Mouse (Mus musculus): ENCODE data around the gene Myo10. TPM values are rescaled to one million over a fixed set of nuclear protein-coding genes. Genes with fewer than 3 reads are reported as not detected.

Gene Myo10
- polyA plus RNA-seq, 1 experiment from 2014 or later: 48.4 TPM

GRCm38 (mm10) chr15:25763106-25763505, 140.8 kb downstream of the Myo10 start:
- Histone ChIP-seq H3K36me3 (ENCODE audit: control insufficient read depth, insufficient read depth, low read length) (no peaks in the 10 kb centered on the region; the same call in 1 of the 2 replicates), H3K4me2 (ENCODE audit: low read depth, severe bottlenecking) (no peak overlapping the region), H3K27ac (replicated peaks; ENCODE audit: low read depth, low read length) (no peak overlapping the region), H3K27me3 (ENCODE audit: control insufficient read depth, insufficient read depth, low read length) (no peaks in the 10 kb centered on the region), H3K4me3 (ENCODE audit: low read depth, low read length) (no peak overlapping the region), H3K9me3 (ENCODE audit: control insufficient read depth, low read length) (no peaks in the 10 kb centered on the region), H3K9ac (ENCODE audit: low read length) (no peak overlapping the region), H3K4me1 (ENCODE audit: control insufficient read depth, insufficient read depth, low read length) (peaks cover under 1% of the 10 kb centered on the region; the same call in 1 of the 2 replicates)
- 73% methylated on average over 7 of the region's 7 CpGs for WGBS
- ATAC-seq (ENCODE audit: insufficient number of reproducible peaks, low FRiP score, low TSS enrichment, low read depth) (no peak), DNase-seq (ENCODE audit: low spot score) (no peak)

- ATAC-seq (ENCODE audit: insufficient number of reproducible peaks, low FRiP score, low TSS enrichment, low read depth) (no peak), DNase-seq (ENCODE audit: low spot score) (no peak)
- Histone ChIP-seq H3K9ac (ENCODE audit: low read length) (no peak overlapping the region), H3K4me3 (ENCODE audit: low read depth, low read length) (no peak overlapping the region), H3K4me2 (ENCODE audit: low read depth, severe bottlenecking) (no peak overlapping the region), H3K36me3 (ENCODE audit: control insufficient read depth, insufficient read depth, low read length) (no peaks in the 10 kb centered on the region), H3K4me1 (ENCODE audit: control insufficient read depth, insufficient read depth, low read length) (no peaks in the 10 kb centered on the region), H3K9me3 (ENCODE audit: control insufficient read depth, low read length) (no peaks in the 10 kb centered on the region), H3K27me3 (ENCODE audit: control insufficient read depth, insufficient read depth, low read length) (no peaks in the 10 kb centered on the region), H3K27ac (replicated peaks; ENCODE audit: low read depth, low read length) (no peak overlapping the region)
- 82% methylated on average over 13 of the region's 13 CpGs for WGBS
Measured at GRCm38 (mm10) chr15:25764653-25765352, 142.5 kb downstream of the Myo10 start.

GRCm38 (mm10) chr15:25767777-25768176, 145.5 kb downstream of the Myo10 start:
- H3K4me2 ChIP-seq (ENCODE audit: low read depth, severe bottlenecking): no peak overlapping the region
- ATAC-seq (ENCODE audit: insufficient number of reproducible peaks, low FRiP score, low TSS enrichment, low read depth) (no peak), DNase-seq (ENCODE audit: low spot score) (no peak)
- H3K27me3 ChIP-seq (ENCODE audit: control insufficient read depth, insufficient read depth, low read length): no peaks in the 10 kb centered on the region
- WGBS: 70% methylated on average over 6 of the region's 6 CpGs
- no peak overlapping the region for H3K4me3 ChIP-seq (ENCODE audit: low read depth, low read length)
- H3K4me1 ChIP-seq (ENCODE audit: control insufficient read depth, insufficient read depth, low read length): no peaks in the 10 kb centered on the region
- no peaks in the 10 kb centered on the region for H3K9me3 ChIP-seq (ENCODE audit: control insufficient read depth, low read length)
- peak overlapping the region; percentile 16; the same call in 1 of the 2 replicates for H3K27ac ChIP-seq (replicated peaks; ENCODE audit: low read depth, low read length)
- no peaks in the 10 kb centered on the region for H3K36me3 ChIP-seq (ENCODE audit: control insufficient read depth, insufficient read depth, low read length)
- H3K9ac ChIP-seq (ENCODE audit: low read length): no peak overlapping the region

- H3K9ac ChIP-seq (ENCODE audit: low read length): no peak overlapping the region
- no peak overlapping the region for H3K4me2 ChIP-seq (ENCODE audit: low read depth, severe bottlenecking)
- H3K9me3 ChIP-seq (ENCODE audit: control insufficient read depth, low read length): no peaks in the 10 kb centered on the region
- ATAC-seq (ENCODE audit: insufficient number of reproducible peaks, low FRiP score, low TSS enrichment, low read depth) (no peak), DNase-seq (ENCODE audit: low spot score) (no peak)
- H3K27ac ChIP-seq (replicated peaks; ENCODE audit: low read depth, low read length): no peak overlapping the region
- WGBS: 71% methylated on average over 9 of the region's 9 CpGs
- no peak overlapping the region for H3K4me3 ChIP-seq (ENCODE audit: low read depth, low read length)
- no peaks in the 10 kb centered on the region for H3K36me3 ChIP-seq (ENCODE audit: control insufficient read depth, insufficient read depth, low read length)
- H3K27me3 ChIP-seq (ENCODE audit: control insufficient read depth, insufficient read depth, low read length): no peaks in the 10 kb centered on the region
- peaks cover 3% of the 10 kb centered on the region; the same call in 1 of the 2 replicates for H3K4me1 ChIP-seq (ENCODE audit: control insufficient read depth, insufficient read depth, low read length)
Measured at GRCm38 (mm10) chr15:25769524-25770255, 147.4 kb downstream of the Myo10 start.

- no peak for DNase-seq (ENCODE audit: low spot score)
- Histone ChIP-seq H3K27me3 (ENCODE audit: control insufficient read depth, insufficient read depth, low read length) (no peaks in the 10 kb centered on the region), H3K36me3 (ENCODE audit: control insufficient read depth, insufficient read depth, low read length) (no peaks in the 10 kb centered on the region), H3K4me3 (ENCODE audit: low read depth, low read length) (no peak overlapping the region), H3K27ac (replicated peaks; ENCODE audit: low read depth, low read length) (no peak overlapping the region), H3K4me2 (ENCODE audit: low read depth, severe bottlenecking) (no peak overlapping the region), H3K4me1 (ENCODE audit: control insufficient read depth, insufficient read depth, low read length) (peaks cover 23% of the 10 kb centered on the region), H3K9me3 (ENCODE audit: control insufficient read depth, low read length) (no peaks in the 10 kb centered on the region), H3K9ac (ENCODE audit: low read length) (no peak overlapping the region)
- 90% methylated on average over 10 of the region's 10 CpGs for WGBS
- ATAC-seq (ENCODE audit: insufficient number of reproducible peaks, low FRiP score, low TSS enrichment, low read depth): no peak
Measured at GRCm38 (mm10) chr15:25771782-25772181, 149.5 kb downstream of the Myo10 start.

- H3K27ac ChIP-seq (replicated peaks; ENCODE audit: low read depth, low read length): peak overlapping the region; percentile 95
- 5% methylated on average over 21 of the region's 21 CpGs for WGBS
- 0 out of 2 replicates have a peak overlapping the region, but pooled peaks have one; percentile 3 for H3K9ac ChIP-seq (ENCODE audit: low read length)
- peaks cover 25% of the 10 kb centered on the region for H3K4me1 ChIP-seq (ENCODE audit: control insufficient read depth, insufficient read depth, low read length)
- no peaks in the 10 kb centered on the region for H3K9me3 ChIP-seq (ENCODE audit: control insufficient read depth, low read length)
- peak overlapping the region; percentile 62 for H3K4me2 ChIP-seq (ENCODE audit: low read depth, severe bottlenecking)
- peaks cover 3% of the 10 kb centered on the region; the same call in 1 of the 2 replicates for H3K36me3 ChIP-seq (ENCODE audit: control insufficient read depth, insufficient read depth, low read length)
- ATAC-seq (ENCODE audit: insufficient number of reproducible peaks, low FRiP score, low TSS enrichment, low read depth): peak; percentile 92
- no peaks in the 10 kb centered on the region for H3K27me3 ChIP-seq (ENCODE audit: control insufficient read depth, insufficient read depth, low read length)
- peak overlapping the region; percentile 28 for H3K4me3 ChIP-seq (ENCODE audit: low read depth, low read length)
- DNase-seq (ENCODE audit: low spot score): peak; percentile 88
Measured at GRCm38 (mm10) chr15:25773711-25774513, 151.6 kb downstream of the Myo10 start.

- Histone ChIP-seq H3K9me3 (ENCODE audit: control insufficient read depth, low read length) (no peaks in the 10 kb centered on the region), H3K27me3 (ENCODE audit: control insufficient read depth, insufficient read depth, low read length) (no peaks in the 10 kb centered on the region), H3K27ac (replicated peaks; ENCODE audit: low read depth, low read length) (no peak overlapping the region), H3K9ac (ENCODE audit: low read length) (no peak overlapping the region), H3K36me3 (ENCODE audit: control insufficient read depth, insufficient read depth, low read length) (peaks cover 17% of the 10 kb centered on the region; the same call in 1 of the 2 replicates), H3K4me3 (ENCODE audit: low read depth, low read length) (no peak overlapping the region), H3K4me1 (ENCODE audit: control insufficient read depth, insufficient read depth, low read length) (peaks cover 22% of the 10 kb centered on the region), H3K4me2 (ENCODE audit: low read depth, severe bottlenecking) (no peak overlapping the region)
- ATAC-seq (ENCODE audit: insufficient number of reproducible peaks, low FRiP score, low TSS enrichment, low read depth) (no peak), DNase-seq (ENCODE audit: low spot score) (no peak)
- WGBS: 88% methylated on average over 8 of the region's 8 CpGs
Measured at GRCm38 (mm10) chr15:25778937-25779336, 156.6 kb downstream of the Myo10 start.

GRCm38 (mm10) chr15:25779522-25780191, 157.3 kb downstream of the Myo10 start:
- H3K9me3 ChIP-seq (ENCODE audit: control insufficient read depth, low read length): no peaks in the 10 kb centered on the region
- H3K27ac ChIP-seq (replicated peaks; ENCODE audit: low read depth, low read length): no peak overlapping the region
- H3K4me1 ChIP-seq (ENCODE audit: control insufficient read depth, insufficient read depth, low read length): peaks cover 22% of the 10 kb centered on the region
- H3K4me2 ChIP-seq (ENCODE audit: low read depth, severe bottlenecking): no peak overlapping the region
- WGBS: 88% methylated on average over 23 of the region's 23 CpGs
- H3K4me3 ChIP-seq (ENCODE audit: low read depth, low read length): no peak overlapping the region
- no peaks in the 10 kb centered on the region for H3K27me3 ChIP-seq (ENCODE audit: control insufficient read depth, insufficient read depth, low read length)
- H3K36me3 ChIP-seq (ENCODE audit: control insufficient read depth, insufficient read depth, low read length): peaks cover 17% of the 10 kb centered on the region; the same call in 1 of the 2 replicates
- H3K9ac ChIP-seq (ENCODE audit: low read length): no peak overlapping the region
- DNase-seq (ENCODE audit: low spot score) (no peak), ATAC-seq (ENCODE audit: insufficient number of reproducible peaks, low FRiP score, low TSS enrichment, low read depth) (no peak)
